Mouse (Mus musculus): ENCODE measurements around the gene Babam2.
"Not testable (repeated sequence)": the region's sequence is repeated elsewhere in the genome, so short reads cannot be mapped to it uniquely, and the experiment has no call there.

Babam2 gene

DNA sequence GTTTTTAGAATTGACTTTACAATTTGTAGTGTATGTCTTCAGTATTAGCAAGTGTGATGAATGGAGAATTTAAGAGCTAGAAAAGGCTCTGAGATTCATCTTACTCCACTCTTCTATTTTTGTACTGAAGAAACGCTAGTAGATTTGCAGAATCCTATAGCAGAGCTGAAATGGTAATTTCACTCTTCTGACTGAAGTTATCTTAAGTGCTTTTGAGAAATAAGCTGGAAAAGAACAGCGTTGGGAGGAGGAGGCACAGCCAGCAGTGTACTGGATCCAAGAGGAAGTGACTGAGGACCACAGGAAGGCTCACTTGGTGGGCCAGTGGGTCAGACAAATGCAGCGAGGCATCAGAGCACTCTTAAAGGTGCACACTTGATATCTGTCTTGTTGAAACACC is 90.1 kb downstream of the Babam2 start:
- no peak for DNase-seq

DNA sequence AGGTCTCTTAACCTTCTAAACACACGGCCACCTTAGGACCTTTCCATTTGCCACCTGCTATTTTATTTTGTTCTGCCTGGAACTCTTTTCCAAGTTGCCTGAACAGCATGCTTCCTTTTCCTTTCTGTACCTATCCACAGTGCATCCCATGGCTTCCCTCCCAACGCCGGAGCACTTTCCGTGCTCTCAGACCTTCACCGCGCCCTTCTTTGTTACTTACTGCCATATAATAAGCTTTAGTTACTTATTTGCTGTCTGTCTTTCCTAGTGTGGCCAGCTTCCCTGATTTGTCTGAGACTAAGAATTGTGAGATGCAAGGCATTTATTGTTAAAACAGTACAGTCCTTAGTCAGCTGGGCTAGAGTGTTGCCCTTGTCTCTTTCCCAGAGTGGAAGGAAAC is 94.9 kb downstream of the Babam2 start:
- no peak for DNase-seq

DNA sequence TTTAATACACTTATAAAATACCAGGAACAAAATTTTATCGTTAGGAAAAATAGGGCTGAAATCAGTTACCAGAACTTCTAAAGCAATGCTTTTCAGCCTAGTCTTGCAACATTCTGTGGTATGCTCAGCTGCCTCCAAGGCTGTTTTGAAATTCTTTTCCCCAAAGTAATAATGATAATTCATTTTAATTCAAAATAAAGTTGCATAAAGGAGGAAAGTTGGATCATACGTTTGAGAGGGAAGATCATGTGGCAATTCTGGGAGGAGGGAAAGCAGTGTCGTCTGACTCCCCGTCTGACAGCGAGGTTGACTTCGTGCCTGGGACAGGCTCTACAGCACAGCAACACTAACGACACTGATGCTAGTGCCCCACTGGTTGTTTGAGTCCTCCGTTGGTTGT is 95.4 kb downstream of the Babam2 start:
- DNase-seq, result no peak

DNA sequence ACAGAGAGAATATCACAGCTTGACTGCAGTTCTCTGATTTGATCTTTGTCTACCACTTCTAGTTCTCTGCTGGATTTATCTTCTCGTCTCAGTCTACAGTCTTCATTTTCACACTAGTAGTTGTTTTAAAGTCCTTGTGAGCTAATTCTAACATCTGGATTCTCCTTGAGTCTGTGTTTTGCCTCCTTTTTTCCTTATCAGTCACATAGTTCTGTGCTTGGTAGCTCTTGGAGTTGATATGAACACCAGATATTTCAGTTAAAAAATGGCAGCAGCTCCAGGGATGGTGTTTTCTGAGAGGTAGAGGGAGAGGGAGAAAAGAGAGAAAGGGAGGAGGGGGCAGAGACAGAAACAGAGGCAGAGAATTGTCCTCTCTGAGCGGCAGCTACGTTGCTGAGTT is 97.9 kb downstream of the Babam2 start:
- no peak for DNase-seq

DNA sequence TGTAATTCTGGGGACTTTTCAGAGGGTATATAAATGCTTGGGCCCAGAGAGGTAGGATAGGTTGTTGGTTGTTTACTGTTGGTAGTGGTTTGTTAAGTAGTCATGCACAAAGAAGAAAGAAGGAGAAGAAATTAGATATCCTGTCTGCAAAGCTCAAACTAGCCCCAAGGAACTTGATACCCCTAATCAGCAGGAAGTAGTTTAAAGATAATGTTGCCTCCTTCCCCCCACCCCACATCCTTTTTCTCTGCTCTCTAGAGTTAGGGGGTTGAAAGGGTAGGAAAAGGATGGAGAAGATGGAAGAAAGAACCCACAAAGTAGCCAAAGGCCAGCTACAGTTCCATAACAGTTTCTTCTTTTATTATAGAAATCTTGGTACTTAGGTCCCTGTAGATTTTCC is 99.5 kb downstream of the Babam2 start:
- no peak for DNase-seq

DNA sequence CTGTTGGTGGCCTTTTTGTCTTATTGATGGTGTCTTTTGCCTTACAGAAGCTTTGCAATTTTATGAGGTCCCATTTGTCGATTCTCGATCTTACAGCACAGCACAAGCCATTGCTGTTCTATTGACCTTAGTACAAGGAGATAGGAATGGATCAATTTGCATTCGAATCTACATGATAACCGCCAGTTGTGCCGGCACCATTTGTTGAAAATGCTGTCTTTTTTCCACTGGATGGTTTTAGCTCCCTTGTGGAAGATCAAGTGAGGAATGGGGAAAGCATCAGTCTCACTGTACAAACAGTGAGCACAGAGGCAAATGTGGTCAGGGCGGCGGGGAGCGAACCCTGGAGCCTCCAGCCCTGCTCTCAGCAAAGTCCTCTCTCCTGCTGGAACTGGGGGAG is 106.7 kb downstream of the Babam2 start:
- DNase-seq, result not testable (repeated sequence)

DNA sequence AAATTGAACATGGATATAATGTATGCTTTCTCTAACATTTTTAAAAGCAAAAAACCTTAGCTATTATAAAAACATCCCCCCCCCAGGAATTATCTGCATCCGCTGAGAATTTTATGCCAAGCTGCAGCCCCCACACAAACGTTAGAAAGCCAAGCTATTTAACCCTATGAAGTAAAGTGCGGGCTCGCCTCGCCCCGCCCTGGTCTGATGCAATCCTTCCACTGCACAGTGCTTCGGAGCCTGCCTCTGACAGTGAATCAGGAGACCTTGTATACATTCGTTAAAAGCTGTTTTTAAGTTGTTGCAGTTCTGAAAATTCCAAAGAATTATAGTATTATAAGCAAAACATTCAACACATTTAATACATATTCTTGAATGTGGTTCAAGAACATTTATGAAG is 107.3 kb downstream of the Babam2 start:
- DNase-seq, result no peak

DNA sequence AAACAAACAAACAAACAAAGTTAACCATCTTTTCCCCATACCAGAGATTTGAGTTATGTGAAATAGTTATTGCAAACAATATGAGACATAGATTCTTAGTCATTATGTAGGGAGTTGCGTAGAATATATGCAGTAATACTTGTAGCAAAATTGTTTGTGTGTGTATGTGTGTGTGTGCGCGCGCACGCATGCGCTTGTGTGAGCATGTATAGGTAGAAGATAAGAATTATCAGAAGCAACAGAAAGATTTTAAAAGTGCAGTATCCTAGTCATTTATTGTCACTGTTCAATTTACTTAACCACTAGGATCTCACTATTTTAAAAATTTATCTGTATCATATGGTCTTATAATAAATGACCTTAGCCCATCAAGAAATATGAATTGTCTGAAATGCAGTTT is 109.8 kb downstream of the Babam2 start:
- DNase-seq, result no peak

DNA sequence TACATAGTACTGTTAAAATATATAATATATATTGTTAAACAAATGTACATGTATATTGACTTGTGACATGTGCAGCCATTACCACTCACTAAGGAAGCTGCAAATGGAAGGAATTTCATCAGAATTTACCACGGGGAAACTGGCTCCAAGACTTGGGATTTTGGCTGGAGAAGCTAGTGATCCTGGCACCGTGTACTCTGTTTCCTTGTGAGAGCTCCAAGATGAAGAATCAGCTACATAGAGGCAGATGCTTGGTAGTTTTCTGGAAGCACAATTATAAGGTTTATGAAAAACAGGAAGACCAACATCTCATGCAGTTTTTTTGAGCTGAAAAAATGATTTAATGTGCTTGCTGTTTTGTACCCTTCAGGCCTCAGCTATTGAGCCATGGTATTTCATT is 110.8 kb downstream of the Babam2 start:
- DNase-seq, result no peak

DNA sequence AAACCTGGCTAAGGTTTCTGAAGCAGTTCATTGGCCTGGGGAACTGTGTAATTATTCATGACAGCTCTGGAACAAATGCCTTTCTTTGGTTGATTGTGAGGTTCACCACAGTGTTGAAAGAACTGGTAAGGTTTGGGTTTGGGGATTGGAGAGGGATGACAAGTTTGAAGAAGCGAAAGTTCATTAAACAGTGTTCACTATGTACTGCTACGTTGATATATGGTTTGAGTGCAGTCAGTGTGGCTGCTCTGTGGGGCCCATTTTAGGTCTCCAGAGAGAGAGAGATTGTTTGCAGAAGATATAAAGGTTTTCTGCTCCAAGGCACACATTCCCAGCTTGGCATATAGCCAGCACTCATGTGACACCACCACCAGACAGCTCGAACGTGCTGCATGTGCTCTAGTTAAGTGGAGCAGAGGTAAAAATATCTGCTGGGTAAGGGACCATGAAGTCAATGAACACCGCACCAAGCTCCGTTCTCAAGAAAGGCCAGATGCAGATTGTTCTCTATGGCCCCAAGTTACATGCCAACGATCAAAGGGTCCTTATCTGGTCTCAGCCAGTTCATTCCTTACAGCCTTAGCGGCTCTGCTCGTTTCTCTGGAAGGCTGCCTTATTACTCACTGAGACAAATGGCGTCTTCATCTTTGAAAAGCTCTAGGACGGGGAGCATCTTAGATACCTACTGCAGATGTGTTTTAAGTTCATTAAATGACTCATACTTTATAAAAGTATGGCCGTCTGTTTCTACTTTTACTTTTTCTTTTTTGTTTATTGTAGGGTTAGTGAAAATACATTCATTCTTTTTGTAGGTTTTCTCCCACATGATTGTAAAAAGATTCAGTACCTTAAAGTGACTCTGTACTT is 113.5 kb downstream of the Babam2 start:
- DNase-seq, result no peak

DNA sequence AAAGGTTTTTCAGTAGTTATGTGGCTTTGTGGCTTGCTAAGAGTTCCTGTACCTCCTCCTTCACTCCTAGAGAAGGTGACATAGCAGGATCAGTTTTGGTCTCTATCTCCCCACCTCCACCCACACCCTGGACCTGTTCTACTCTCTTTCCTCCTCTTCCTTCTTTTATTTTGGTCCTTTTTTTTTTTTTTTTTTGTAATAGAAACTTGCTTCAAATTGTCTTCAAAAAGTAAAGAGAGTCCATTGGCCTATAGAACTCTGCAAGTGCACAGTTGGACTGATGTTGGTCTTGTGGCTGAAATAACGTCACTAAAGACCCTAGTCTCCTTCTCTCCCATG is 114.1 kb downstream of the Babam2 start:
- no peak for DNase-seq

DNA sequence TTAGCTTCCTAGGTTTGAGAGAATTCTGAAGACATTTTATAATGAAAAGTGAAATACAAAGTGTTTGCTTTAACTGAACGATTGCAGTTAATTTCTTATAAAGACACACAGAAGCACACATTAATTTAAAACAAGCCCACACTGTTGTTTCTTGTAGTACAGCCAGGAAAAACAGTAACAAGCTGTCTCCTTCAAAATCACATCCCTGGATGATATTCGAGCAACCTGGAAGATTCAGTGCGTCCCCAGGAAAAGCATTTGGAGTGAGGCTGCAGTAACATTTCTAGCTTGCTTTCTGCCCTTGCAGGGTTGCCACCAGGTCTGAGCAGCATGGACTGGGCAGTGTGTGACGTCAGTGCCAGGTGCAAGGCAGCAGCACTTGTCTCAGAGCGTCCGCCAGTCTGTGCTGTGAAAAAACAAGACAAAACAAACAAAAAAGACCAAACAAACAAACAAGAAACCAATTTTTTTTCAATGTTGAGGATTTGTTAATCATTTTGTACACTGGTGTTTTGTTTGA is 115.7 kb downstream of the Babam2 start:
- no peak for DNase-seq

DNA sequence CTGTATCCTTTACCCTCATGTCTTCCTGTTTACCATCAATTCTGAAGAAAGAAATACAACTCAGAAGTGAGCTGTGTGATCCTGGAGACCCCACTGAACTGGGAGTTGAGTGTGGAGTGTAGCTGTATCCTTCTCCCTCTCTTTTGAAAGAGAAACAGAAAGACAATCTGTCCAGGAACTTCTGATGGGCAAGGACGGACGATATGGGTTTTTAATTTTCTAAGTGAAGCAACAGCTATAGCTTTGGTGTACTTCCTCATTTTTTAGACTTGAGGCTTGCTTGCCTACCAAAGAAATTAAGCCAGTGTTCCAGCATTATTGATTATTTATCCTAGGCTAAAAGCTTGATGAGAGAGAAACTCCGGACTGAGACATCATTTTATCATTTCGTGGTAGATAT is 116.6 kb downstream of the Babam2 start:
- no peak for DNase-seq

DNA sequence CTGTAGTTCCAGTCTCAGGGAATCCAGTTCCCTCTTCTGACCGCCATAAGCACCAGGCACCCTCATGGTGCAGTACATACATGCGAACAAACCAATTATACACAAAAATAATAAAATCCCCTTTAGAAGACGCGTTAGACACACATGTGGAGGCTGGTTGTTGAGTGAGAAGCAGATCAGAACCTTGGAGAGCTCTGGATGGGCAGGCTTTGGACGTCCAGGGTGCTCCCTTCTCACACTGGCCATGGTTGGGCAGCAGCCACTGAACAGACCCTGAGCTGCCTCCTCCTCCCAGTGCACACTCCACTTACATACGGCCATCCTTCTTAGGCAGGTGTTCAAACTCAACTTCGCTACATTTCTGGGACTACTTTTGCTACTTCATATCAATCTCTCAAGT is 117.6 kb downstream of the Babam2 start:
- DNase-seq, result no peak

DNA sequence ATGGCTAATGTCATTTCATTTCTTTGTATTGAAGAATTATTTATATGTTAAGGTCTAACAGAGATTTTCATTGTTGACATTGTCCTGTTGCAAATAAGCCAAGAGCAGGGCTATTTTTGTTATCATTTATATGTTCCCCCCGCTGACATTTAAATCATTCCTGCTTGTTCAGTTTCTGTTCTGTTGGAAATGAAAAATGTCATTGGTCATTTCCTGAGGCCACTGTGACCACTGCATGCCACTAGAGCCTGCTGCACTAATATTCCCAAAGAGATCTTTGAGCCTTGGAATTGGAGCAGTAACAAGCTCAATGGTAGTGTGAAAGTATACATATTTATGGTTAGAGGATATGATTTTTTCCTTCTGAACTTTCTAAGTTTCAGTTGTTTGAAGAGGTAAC is 118.6 kb downstream of the Babam2 start:
- DNase-seq, result no peak

DNA sequence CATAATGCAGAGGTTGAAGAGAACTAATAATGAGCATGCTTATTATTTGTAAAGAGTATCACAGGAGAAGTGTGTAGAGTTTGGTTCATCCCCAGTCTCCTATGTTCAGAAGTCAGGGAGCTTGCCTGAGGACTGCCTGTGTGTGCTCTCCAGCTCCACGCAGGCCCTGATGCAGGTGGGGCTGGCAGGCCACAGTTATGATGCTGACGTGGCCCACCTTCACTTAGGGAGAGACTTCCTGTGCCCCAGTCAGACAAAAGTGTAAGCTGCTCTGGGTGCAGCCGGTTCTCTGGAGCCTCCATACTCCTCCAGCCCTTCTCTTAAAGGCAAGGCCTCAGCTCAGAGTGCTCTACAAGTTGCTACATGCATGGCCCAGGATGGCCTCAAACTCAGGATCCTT is 123.3 kb downstream of the Babam2 start:
- DNase-seq, result peak; percentile 11 to 20

DNA sequence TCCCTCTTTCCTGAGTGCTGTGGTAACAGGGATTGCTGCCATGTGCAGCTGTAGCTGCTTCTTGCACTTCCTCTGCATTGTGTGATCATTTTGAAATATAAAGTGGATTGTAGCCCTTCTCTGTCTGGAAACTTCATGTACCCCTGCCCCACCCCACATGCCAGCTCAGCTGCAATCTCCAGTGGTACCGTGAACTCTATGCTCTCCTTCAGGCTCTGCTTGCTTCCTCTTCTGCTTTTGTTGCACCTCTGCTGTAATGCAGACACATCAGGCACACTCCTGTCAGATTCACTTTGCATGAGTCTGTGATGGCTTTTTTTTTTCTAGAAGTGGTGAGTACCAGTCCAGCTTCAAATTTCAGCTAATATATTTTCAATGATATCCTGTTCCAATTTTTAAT is 123.7 kb downstream of the Babam2 start:
- DNase-seq, result no peak

DNA sequence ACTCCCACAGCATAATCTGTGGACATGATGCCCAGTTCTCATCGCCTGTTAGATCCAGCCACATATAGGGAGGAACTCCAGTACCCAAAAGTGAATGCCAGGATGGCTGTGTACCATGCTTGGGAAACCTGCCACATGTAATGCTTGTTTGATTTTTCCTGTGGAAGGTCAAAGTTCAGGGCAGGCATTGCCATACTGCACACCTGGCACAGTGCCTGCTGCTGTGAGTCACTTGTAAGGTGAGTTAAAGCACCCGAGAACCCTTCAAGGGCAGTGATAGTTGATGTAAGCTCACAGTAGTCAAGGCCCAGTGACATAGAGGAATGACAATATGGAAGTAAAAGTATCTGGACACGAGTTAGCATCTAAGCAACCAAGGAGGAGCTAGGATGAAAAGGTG is 126.2 kb downstream of the Babam2 start:
- no peak for DNase-seq

DNA sequence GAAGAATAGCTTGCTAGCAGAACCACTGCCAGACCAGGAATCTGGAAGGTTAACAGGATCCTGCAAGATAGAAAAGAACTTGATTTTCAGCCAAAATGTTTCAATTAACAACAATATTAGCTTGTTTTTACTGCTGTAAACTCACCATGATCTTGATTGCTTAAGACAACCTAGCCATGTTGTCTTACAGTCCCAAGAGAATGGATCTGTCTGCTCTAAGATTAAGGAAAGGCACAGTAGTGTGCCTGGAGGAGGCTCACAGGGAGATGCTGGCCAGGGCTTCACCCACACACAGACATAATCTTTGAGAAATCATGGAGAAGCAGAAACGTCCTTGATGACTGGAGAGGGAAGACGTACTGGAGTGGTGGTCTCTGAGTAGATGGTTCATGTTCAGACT is 126.6 kb downstream of the Babam2 start:
- DNase-seq, result no peak

DNA sequence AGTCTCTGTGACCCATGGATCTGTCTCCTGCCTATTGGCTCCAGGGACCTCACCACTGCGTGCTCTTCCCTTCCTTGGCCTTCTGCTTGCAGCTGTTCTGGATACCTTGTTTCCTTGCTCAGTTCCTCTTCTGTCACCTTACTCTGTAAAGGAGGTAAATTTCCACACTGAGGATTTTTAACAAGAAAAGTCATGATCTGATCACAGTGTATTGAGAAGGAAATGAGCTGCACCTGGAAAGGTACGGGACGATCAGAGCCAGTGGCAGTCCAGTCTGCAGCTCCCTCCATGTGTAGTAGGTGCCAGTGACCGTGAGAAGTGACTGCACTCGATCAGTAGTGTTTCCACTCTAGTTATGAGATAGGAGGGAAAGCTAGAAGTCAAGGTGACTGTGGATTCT is 129.8 kb downstream of the Babam2 start:
- no peak for DNase-seq

DNA sequence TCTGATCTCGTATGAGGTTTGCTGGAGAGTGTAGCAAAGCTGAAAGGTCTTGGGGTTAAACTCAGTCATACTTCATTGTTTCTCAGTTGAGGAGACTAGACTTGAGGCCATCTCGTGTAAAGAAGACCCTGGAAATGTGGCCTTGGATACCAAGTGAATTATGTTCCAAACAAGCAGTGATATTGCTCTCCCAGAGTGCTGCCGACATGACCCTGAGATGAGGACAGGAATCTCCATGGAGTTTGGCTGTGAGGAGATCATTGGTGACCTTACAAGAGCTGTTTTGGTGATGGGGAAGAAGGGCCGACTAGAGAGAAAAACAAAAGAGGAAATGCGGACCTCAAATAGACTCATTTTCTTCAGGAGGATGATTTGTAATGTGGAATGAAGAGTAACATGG is 130.4 kb downstream of the Babam2 start:
- no peak for DNase-seq

DNA sequence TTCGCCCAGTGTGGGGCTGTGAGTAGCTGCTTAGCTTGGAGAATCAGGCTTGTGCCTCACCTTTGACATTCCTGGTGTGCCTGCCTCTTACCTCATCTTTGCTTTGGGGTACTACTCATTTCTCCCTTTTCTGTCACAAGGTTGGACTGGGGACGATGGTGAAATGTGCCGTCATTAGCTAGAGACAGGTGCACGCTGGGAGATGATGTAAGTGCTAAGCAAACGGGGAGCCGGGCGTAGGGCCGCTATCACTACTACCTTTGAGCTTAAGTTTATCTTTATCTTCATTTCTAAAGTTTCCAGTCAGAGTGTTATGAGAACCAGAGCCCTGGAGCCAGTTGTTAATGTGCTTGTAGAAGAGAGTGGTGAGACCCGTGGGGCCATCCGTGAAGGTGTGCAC is 131.3 kb downstream of the Babam2 start:
- DNase-seq, result no peak

DNA sequence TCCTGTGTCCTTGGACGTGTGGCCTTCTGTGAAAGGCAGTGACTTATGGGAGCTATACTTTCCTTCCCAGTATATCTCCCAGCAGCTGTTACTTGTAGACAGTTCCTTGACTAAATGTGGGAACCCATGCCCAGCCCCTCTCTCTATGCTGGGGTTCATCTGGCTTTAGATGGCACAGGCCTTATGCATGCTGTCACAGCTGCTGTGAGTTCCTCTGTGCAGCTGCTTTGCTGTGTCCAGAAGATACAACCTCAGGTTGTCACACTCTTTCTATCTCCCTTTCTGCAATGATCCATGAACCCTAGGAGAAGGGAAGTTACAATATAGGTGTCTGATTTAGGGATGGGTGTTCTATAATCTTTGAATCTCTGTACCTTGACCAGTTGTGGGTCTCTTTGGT is 132.1 kb downstream of the Babam2 start:
- no peak for DNase-seq

DNA sequence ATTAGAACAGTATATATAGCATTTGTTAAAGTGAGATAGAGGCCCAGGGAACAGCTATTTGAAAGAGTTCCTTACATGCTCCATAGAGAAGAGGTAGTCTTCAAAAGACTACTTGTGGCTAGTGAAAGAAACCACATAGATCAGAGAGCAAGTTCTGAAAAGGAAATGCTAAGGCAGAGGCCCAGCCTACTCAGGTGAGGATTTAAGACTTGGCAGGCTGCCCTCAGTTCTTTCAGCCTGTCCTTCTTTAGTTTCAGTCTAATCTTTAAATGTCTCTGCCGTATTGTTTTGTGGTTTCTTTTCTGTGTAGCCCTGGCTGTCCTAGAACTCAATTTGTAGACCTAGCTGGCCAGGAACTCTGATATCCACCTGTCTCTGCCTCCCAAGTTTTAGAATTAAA is 134.1 kb downstream of the Babam2 start:
- DNase-seq, result peak in 1 of 2 experiments; percentile 8

DNA sequence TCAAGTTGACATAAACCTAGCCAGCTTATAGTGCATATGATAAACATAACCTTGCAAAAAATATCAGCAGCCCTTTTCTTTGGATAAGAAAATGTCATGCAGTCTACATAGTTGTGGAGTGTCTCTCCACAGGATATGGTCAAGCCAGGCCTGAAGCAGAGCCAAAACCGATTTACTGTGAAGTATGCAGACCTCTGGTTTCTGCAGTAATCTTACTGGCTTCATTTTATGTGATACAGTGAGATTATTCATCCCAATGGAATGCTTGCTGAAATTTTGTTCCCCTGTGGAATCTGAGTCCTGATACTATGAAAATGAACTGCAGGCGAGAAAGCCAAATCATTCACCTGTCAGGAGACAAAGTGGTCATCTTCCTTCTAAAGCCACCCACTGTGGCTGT is 138.2 kb downstream of the Babam2 start:
- DNase-seq, result no peak

Measured in thymus, adult 18-20 months (tissue).